Mouse (Mus musculus): ENCODE measurements around the gene Ephb6.
A peak's percentile ranks its signal among the peaks of the same experiment; 100 is the strongest.

- TF ChIP-seq CTCF (IDR thresholded peaks at IDR 0.05; ENCODE audit: low read depth) (peak; percentile 48), EP300 (IDR thresholded peaks at IDR 0.05; ENCODE audit: low read depth) (no peak)
Measured at GRCm38 (mm10) chr6:41556389-41556788, 48.9 kb upstream of the Ephb6 start.
